Mouse (Mus musculus) heart, embryonic 12.5 days (tissue): ENCODE data around the gene Miox. TPM values are rescaled to one million over a fixed set of nuclear protein-coding genes. Genes with fewer than 3 reads are reported as not detected.

Experiments
- ATAC-seq: fragments of 200-750 bp; cut with Nextera tagmentation; 2 replicates; pipeline ENCODE4 v1.8.0; 2017; ENCODE audit warnings: moderate TSS enrichment, moderate library complexity; ENCODE audit not compliant: insufficient number of reproducible peaks, low FRiP score
- H3K27ac ChIP-seq: fragments of 300-500 bp; sonication (generic); 2 replicates; pipeline ENCODE4 v1.5.1; 2016; ENCODE audit warnings: mild to moderate bottlenecking, moderate library complexity; ENCODE audit not compliant: poor library complexity, severe bottlenecking
- H3K27me3 ChIP-seq: fragments of 300-500 bp; sonication (generic); replicated peaks from 2 replicates; pipeline ENCODE4 v1.6.1; 2016; ENCODE audit warnings: mild to moderate bottlenecking, moderate library complexity
- H3K36me3 ChIP-seq: fragments of 300-500 bp; sonication (generic); 2 replicates; pipeline ENCODE4 v1.6.1; 2016; ENCODE audit warnings: mild to moderate bottlenecking, moderate library complexity
- H3K4me1 ChIP-seq: fragments of 300-500 bp; sonication (generic); replicated peaks from 2 replicates; pipeline ENCODE4 v1.6.1; 2016; ENCODE audit warnings: mild to moderate bottlenecking
- H3K4me2 ChIP-seq: fragments of 300-500 bp; sonication (generic); 2 replicates; pipeline ENCODE4 v1.6.1; 2016; ENCODE audit warnings: mild to moderate bottlenecking, moderate library complexity
- H3K4me3 ChIP-seq: fragments of 300-500 bp; sonication (generic); 2 replicates; pipeline ENCODE4 v1.5.1; 2016; ENCODE audit warnings: mild to moderate bottlenecking
- H3K9ac ChIP-seq: fragments of 300-500 bp; sonication (generic); 2 replicates; pipeline ENCODE4 v1.6.1; 2016; ENCODE audit warnings: mild to moderate bottlenecking, moderate library complexity
- H3K9me3 ChIP-seq: fragments of 300-500 bp; sonication (generic); replicated peaks from 2 replicates; pipeline ENCODE4 v1.6.1; 2016; ENCODE audit warnings: mild to moderate bottlenecking, moderate library complexity
- WGBS: fragments of 180-500 bp; shearing (Covaris S2); methylation state at CpG from one replicate; pipeline ENCODE4 v1.1.7; 2016; 5-methylcytosine and 5-hydroxymethylcytosine counted together
- polyA plus RNA-seq: library from polyadenylated mRNA; unstranded; fragments of >200 nt; fragmentation: Nextera tagmentation; extraction: Ambion mirVana; gene quantifications from 2 replicates; pipeline ENCODE4 v1.2.1, GENCODE M21; 2016

The Miox gene
- polyA plus RNA-seq, 1 experiment from 2014 or later, result not detected

- no peak overlapping the region for H3K4me2 ChIP-seq
- ATAC-seq, result no peak
- no peak overlapping the region for H3K9ac ChIP-seq
- WGBS, result 88% methylated on average over 7 of the region's 7 CpGs
- no peaks in the 10 kb centered on the region for H3K9me3 ChIP-seq
- H3K4me1 ChIP-seq, result peaks cover 14% of the 10 kb centered on the region
- H3K36me3 ChIP-seq, result peaks cover 84% of the 10 kb centered on the region
- H3K27ac ChIP-seq, result no peak overlapping the region
- H3K27me3 ChIP-seq, result no peaks in the 10 kb centered on the region
- no peak overlapping the region for H3K4me3 ChIP-seq
Measured at GRCm38 (mm10) chr15:89363051-89363450, 28.9 kb downstream of the Miox start.

- H3K4me3 ChIP-seq, result no peak overlapping the region
- no peak for ATAC-seq
- H3K36me3 ChIP-seq, result peaks cover 99% of the 10 kb centered on the region
- H3K27me3 ChIP-seq, result no peaks in the 10 kb centered on the region
- H3K27ac ChIP-seq, result no peak overlapping the region
- H3K9ac ChIP-seq, result no peak overlapping the region
- H3K4me1 ChIP-seq, result no peaks in the 10 kb centered on the region
- H3K9me3 ChIP-seq, result no peaks in the 10 kb centered on the region
- WGBS, result 87% methylated on average over 4 of the region's 4 CpGs
- no peak overlapping the region for H3K4me2 ChIP-seq
Measured at GRCm38 (mm10) chr15:89365141-89365551, 30.9 kb downstream of the Miox start.

GRCm38 (mm10) chr15:89372068-89372467, 37.9 kb downstream of the Miox start:
- WGBS, result 88% methylated on average over 13 of the region's 13 CpGs
- Histone ChIP-seq H3K4me1 (peaks cover 14% of the 10 kb centered on the region), H3K4me3 (no peak overlapping the region), H3K9ac (no peak overlapping the region), H3K27ac (no peak overlapping the region), H3K36me3 (peaks cover 55% of the 10 kb centered on the region), H3K27me3 (peaks cover 14% of the 10 kb centered on the region), H3K4me2 (no peak overlapping the region), H3K9me3 (no peaks in the 10 kb centered on the region)
- no peak for ATAC-seq

- peaks cover 18% of the 10 kb centered on the region for H3K27me3 ChIP-seq
- peak overlapping the region; percentile 78 for H3K9ac ChIP-seq
- no peak overlapping the region; the same call in 1 of the 2 replicates for H3K27ac ChIP-seq
- H3K4me3 ChIP-seq, result peak overlapping the region; percentile 71
- ATAC-seq, result no peak
- 83% methylated on average over 7 of the region's 7 CpGs for WGBS
- H3K9me3 ChIP-seq, result no peaks in the 10 kb centered on the region
- H3K4me2 ChIP-seq, result peak overlapping the region; percentile 85
- peaks cover 19% of the 10 kb centered on the region for H3K4me1 ChIP-seq
- H3K36me3 ChIP-seq, result peaks cover 50% of the 10 kb centered on the region
Measured at GRCm38 (mm10) chr15:89372536-89372935, 38.3 kb downstream of the Miox start.

GRCm38 (mm10) chr15:89373027-89373761, 39.0 kb downstream of the Miox start:
- Histone ChIP-seq H3K9me3 (no peaks in the 10 kb centered on the region), H3K36me3 (peaks cover 44% of the 10 kb centered on the region), H3K27ac (peak overlapping the region; percentile 89), H3K4me1 (peaks cover 24% of the 10 kb centered on the region), H3K4me3 (peak overlapping the region; percentile 71), H3K9ac (peak overlapping the region; percentile 78), H3K4me2 (peak overlapping the region; percentile 85), H3K27me3 (peaks cover 25% of the 10 kb centered on the region)
- WGBS, result 1% methylated on average over 35 of the region's 35 CpGs
- peak; percentile 89 for ATAC-seq

- Histone ChIP-seq H3K4me3 (peak within 1 kb of the TSS; percentile 71), H3K27me3 (peaks cover 31% of the 10 kb centered on the region), H3K36me3 (peaks cover 38% of the 10 kb centered on the region), H3K4me2 (peak within 1 kb of the TSS; percentile 85), H3K9ac (peak within 1 kb of the TSS; percentile 78), H3K27ac (peak within 1 kb of the TSS; percentile 89), H3K4me1 (peaks cover 30% of the 10 kb centered on the region), H3K9me3 (no peaks in the 10 kb centered on the region)
- ATAC-seq, result peak; percentile 78
- WGBS, result under 1% methylated on average over 42 of the region's 42 CpGs
Measured at GRCm38 (mm10) chr15:89373762-89374248, 39.6 kb downstream of the Miox start, which contains the start of gene Sco2. TSS of gene Sco2 (minus strand) at chr15:89373846.

- ATAC-seq, result no peak; the same call in 1 of the 2 replicates
- Histone ChIP-seq H3K4me1 (peaks cover 35% of the 10 kb centered on the region), H3K4me3 (peak overlapping the region; percentile 71), H3K36me3 (peaks cover 32% of the 10 kb centered on the region), H3K4me2 (peak overlapping the region; percentile 85), H3K27ac (peak overlapping the region; percentile 89; the same call in 1 of the 2 replicates), H3K9ac (peak overlapping the region; percentile 78), H3K9me3 (no peaks in the 10 kb centered on the region), H3K27me3 (peaks cover 36% of the 10 kb centered on the region)
- WGBS, result 50% methylated on average over 9 of the region's 9 CpGs
Measured at GRCm38 (mm10) chr15:89374340-89374739, 40.1 kb downstream of the Miox start.

- no peak overlapping the region for H3K4me3 ChIP-seq
- 0 out of 2 replicates have a peak overlapping the region, but pooled peaks have one; percentile 85 for H3K4me2 ChIP-seq
Measured at GRCm38 (mm10) chr15:89374801-89375534, 40.8 kb downstream of the Miox start.

GRCm38 (mm10) chr15:89376040-89376439, 41.8 kb downstream of the Miox start:
- Histone ChIP-seq H3K27me3 (peaks cover 42% of the 10 kb centered on the region), H3K4me3 (no peak overlapping the region), H3K9ac (no peak overlapping the region), H3K4me1 (peaks cover 38% of the 10 kb centered on the region), H3K4me2 (no peak overlapping the region), H3K36me3 (peaks cover 15% of the 10 kb centered on the region), H3K27ac (no peak overlapping the region), H3K9me3 (no peaks in the 10 kb centered on the region)
- ATAC-seq, result no peak
- WGBS, result 75% methylated on average over 7 of the region's 7 CpGs

More at GRCm38 (mm10) chr15:89374801-89375534, 40.8 kb downstream of the Miox start:
- peak overlapping the region; percentile 78; the same call in 1 of the 2 replicates for H3K9ac ChIP-seq
- peaks cover 38% of the 10 kb centered on the region for H3K27me3 ChIP-seq
- no peak overlapping the region for H3K27ac ChIP-seq
- WGBS, result 89% methylated on average over 17 of the region's 17 CpGs
- peaks cover 38% of the 10 kb centered on the region for H3K4me1 ChIP-seq
- peaks cover 26% of the 10 kb centered on the region for H3K36me3 ChIP-seq
- no peak for ATAC-seq
- no peaks in the 10 kb centered on the region for H3K9me3 ChIP-seq

GRCm38 (mm10) chr15:89376957-89377356, 42.8 kb downstream of the Miox start, which contains the start of gene Tymp:
TSS of gene Tymp (minus strand) at chr15:89377039.
- peaks cover 6% of the 10 kb centered on the region for H3K36me3 ChIP-seq
- no peak within 1 kb of the TSS for H3K27ac ChIP-seq
- H3K4me3 ChIP-seq, result no peak within 1 kb of the TSS
- no peaks in the 10 kb centered on the region for H3K9me3 ChIP-seq
- H3K4me2 ChIP-seq, result peak within 1 kb of the TSS; percentile 28
- no peak for ATAC-seq
- peaks cover 45% of the 10 kb centered on the region for H3K27me3 ChIP-seq
- no peak within 1 kb of the TSS for H3K9ac ChIP-seq
- peaks cover 38% of the 10 kb centered on the region for H3K4me1 ChIP-seq
- 21% methylated on average over 16 of the region's 16 CpGs for WGBS

- no peak overlapping the region for H3K9ac ChIP-seq
- H3K36me3 ChIP-seq, result peaks cover 2% of the 10 kb centered on the region; the same call in 1 of the 2 replicates
- H3K4me3 ChIP-seq, result no peak overlapping the region
- peaks cover 45% of the 10 kb centered on the region for H3K27me3 ChIP-seq
- 7% methylated on average over 18 of the region's 18 CpGs for WGBS
- peaks cover 38% of the 10 kb centered on the region for H3K4me1 ChIP-seq
- H3K4me2 ChIP-seq, result peak overlapping the region; percentile 28
- no peak for ATAC-seq
- no peaks in the 10 kb centered on the region for H3K9me3 ChIP-seq
- H3K27ac ChIP-seq, result no peak overlapping the region
Measured at GRCm38 (mm10) chr15:89377362-89377761, 43.2 kb downstream of the Miox start.
